Mouse (Mus musculus): Measurements from ENCODE around the gene Gm6904. TPM values are rescaled to one million over a fixed set of nuclear protein-coding genes. Genes with fewer than 3 reads are reported as not detected.

The Gm6904 gene
- polyA plus RNA-seq, 1 experiment: not detected

- 0 out of 2 replicates have a peak, but pooled peaks cover 2% of the 10 kb centered on the region for H3K36me3 ChIP-seq (ENCODE audit: control insufficient read depth, insufficient read depth, low read length)
- no peak overlapping the region for H3K27ac ChIP-seq (ENCODE audit: insufficient read depth, low read depth, low read length)
- no peaks in the 10 kb centered on the region; the same call in 1 of the 2 replicates for H3K4me1 ChIP-seq (ENCODE audit: control insufficient read depth, insufficient read depth, insufficient read length, low read length)
- H3K4me3 ChIP-seq (ENCODE audit: low read depth, low read length): no peak overlapping the region
- WGBS: 65% methylated on average over 7 of the region's 7 CpGs
- no peaks in the 10 kb centered on the region for H3K27me3 ChIP-seq (ENCODE audit: control insufficient read depth, insufficient read depth, low read length)
- TF ChIP-seq POLR2A (IDR thresholded peaks at IDR 0.05; ENCODE audit: low read depth, low read length) (no peak), CTCF (IDR thresholded peaks at IDR 0.05; ENCODE audit: extremely low read depth, insufficient read length, insufficient replicate concordance, low read depth, low read length) (no peak)
Measured at GRCm38 (mm10) chr14:59205461-59205860, 54.6 kb downstream of the Gm6904 start.

- WGBS: 1% methylated on average over 21 of the region's 21 CpGs
Measured at GRCm38 (mm10) chr14:59201604-59202215, 58.3 kb downstream of the Gm6904 start.

GRCm38 (mm10) chr14:59200711-59201603 lies 59.1 kb downstream of the Gm6904 start, which contains the start of gene Rcbtb1:
Gene Rcbtb1 (plus strand): TSS chr14:59201209.
- TF ChIP-seq CTCF (IDR thresholded peaks at IDR 0.05; ENCODE audit: extremely low read depth, insufficient read length, insufficient replicate concordance, low read depth, low read length) (no peak; the same call in 1 of the 2 replicates), POLR2A (IDR thresholded peaks at IDR 0.05; ENCODE audit: low read depth, low read length) (peak; percentile 90)
- peak within 1 kb of the TSS; percentile 89 for H3K4me3 ChIP-seq (ENCODE audit: low read depth, low read length)
- no peaks in the 10 kb centered on the region for H3K36me3 ChIP-seq (ENCODE audit: control insufficient read depth, insufficient read depth, low read length)
- H3K27me3 ChIP-seq (ENCODE audit: control insufficient read depth, insufficient read depth, low read length): no peaks in the 10 kb centered on the region
- H3K27ac ChIP-seq (ENCODE audit: insufficient read depth, low read depth, low read length): peak within 1 kb of the TSS; percentile 92
- no peaks in the 10 kb centered on the region; the same call in none of the 2 replicates for H3K4me1 ChIP-seq (ENCODE audit: control insufficient read depth, insufficient read depth, insufficient read length, low read length)
- under 1% methylated on average over 95 of the region's 96 CpGs for WGBS

More at GRCm38 (mm10) chr14:59201604-59202215, 58.3 kb downstream of the Gm6904 start:
- Histone ChIP-seq H3K36me3 (ENCODE audit: control insufficient read depth, insufficient read depth, low read length) (no peaks in the 10 kb centered on the region), H3K4me3 (ENCODE audit: low read depth, low read length) (peak overlapping the region; percentile 89), H3K27me3 (ENCODE audit: control insufficient read depth, insufficient read depth, low read length) (no peaks in the 10 kb centered on the region), H3K4me1 (ENCODE audit: control insufficient read depth, insufficient read depth, insufficient read length, low read length) (no peaks in the 10 kb centered on the region; the same call in none of the 2 replicates), H3K27ac (ENCODE audit: insufficient read depth, low read depth, low read length) (peak overlapping the region; percentile 92)
- no peak for TF ChIP-seq CTCF (IDR thresholded peaks at IDR 0.05; ENCODE audit: extremely low read depth, insufficient read length, insufficient replicate concordance, low read depth, low read length)
- no peak for TF ChIP-seq POLR2A (IDR thresholded peaks at IDR 0.05; ENCODE audit: low read depth, low read length)

Other genes starting within 250 kb of the Gm6904 start
- not detected in 2 replicates for gene 1700129C05Rik, start 117.3 kb downstream of the Gm6904 start, polyA plus RNA-seq (2012; rRNA removed)
- not detected in 2 replicates for gene Gm5142, start 81.5 kb downstream of the Gm6904 start, polyA plus RNA-seq (2012; rRNA removed)
- 12.1 and 21.0 TPM in 2 replicates for gene Rcbtb1, start 59.0 kb downstream of the Gm6904 start, polyA plus RNA-seq (2012; rRNA removed)
- gene Phf11a, start 37.3 kb upstream of the Gm6904 start, polyA plus RNA-seq (2012; rRNA removed): 0.22 and 0.25 TPM in 2 replicates
- gene Phf11b, start 81.1 kb upstream of the Gm6904 start, polyA plus RNA-seq (2012; rRNA removed): 0.10 and 0.16 TPM in 2 replicates
- 1.6 and 3.0 TPM in 2 replicates for gene Phf11d, start 105.3 kb upstream of the Gm6904 start, polyA plus RNA-seq (2012; rRNA removed)
- 0.14 and 0.29 TPM in 2 replicates for gene Phf11c, start 135.2 kb upstream of the Gm6904 start, polyA plus RNA-seq (2012; rRNA removed)
- 2.3 and 5.6 TPM in 2 replicates for gene Setdb2, start 180.7 kb upstream of the Gm6904 start, polyA plus RNA-seq (2012; rRNA removed)
- 1.7 and 2.9 TPM in 2 replicates for gene Cab39l, start 180.8 kb upstream of the Gm6904 start, polyA plus RNA-seq (2012; rRNA removed)